Mouse (Mus musculus): ENCODE measurements around the gene Naa10. TPM values are rescaled to one million over a fixed set of nuclear protein-coding genes. Genes with fewer than 3 reads are reported as not detected.

Gene Naa10
- 136 and 147 TPM in 2 replicates for polyA plus RNA-seq (2016; fragmentation: Nextera tagmentation; extraction: Ambion mirVana)

DNA sequence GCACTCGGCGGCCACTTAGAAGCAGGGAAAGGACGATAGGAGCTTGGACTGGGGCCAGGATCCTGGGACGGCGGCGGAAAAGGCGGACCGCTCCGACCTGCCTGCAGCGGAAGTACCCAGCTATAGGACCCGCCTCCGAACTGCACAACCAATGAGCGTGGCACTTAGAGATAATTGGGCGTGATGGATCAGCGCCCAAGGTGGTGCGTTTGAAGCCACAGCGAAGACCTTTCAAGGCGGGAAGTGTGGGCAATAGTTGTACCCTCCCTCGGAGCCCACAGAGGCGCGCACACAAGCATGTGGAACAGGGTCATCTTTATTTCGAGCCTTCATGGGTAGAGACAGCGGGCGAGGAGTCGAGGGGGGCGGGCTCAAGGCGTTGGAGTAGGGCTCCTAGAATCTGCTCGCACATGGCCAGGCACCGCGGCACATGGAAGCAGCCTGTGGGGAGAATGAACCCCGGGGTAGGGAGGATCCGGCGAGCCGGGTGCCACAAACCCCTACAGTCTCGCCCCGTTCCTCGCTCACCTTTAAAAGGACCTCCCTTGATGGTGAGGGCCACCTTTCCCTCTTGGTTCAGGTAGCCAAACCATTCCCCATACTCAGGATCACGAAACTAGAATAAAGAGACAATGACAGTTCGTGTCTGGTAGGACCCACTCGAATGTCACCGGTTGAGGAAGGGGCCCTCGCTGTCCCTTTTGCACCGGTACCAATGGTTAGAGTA is at the start of gene Naa10, which contains the start of gene Arhgap4:
Naa10 (minus strand) TSS at position 122 of the 727 bp plus-strand sequence.
Arhgap4 (minus strand) TSS at position 48 of the 727 bp plus-strand sequence.
- Histone ChIP-seq H3K27ac (peak within 1 kb of the TSS; percentile 77), H3K4me1 (no peaks in the 10 kb centered on the region), H3K9me3 (no peaks in the 10 kb centered on the region), H3K9ac (peak within 1 kb of the TSS; percentile 68), H3K27me3 (no peaks in the 10 kb centered on the region), H3K36me3 (peaks cover 10% of the 10 kb centered on the region; the same call in 1 of the 2 replicates), H3K4me2 (replicated peaks) (peak within 1 kb of the TSS; percentile 62), H3K4me3 (peak within 1 kb of the TSS; percentile 51)
- peak; percentile 98 for ATAC-seq (ENCODE audit: insufficient number of reproducible peaks, insufficient read depth, low FRiP score, low TSS enrichment)
- WGBS = 17% methylated on average over 43 of the region's 43 CpGs

GRCm38 (mm10) chrX:73970781-73971180 is 49.0 kb upstream of the Naa10 start:
- no peak overlapping the region for H3K4me2 ChIP-seq (replicated peaks)
- ATAC-seq (ENCODE audit: insufficient number of reproducible peaks, insufficient read depth, low FRiP score, low TSS enrichment) = no peak
- H3K4me1 ChIP-seq = no peaks in the 10 kb centered on the region

DNA sequence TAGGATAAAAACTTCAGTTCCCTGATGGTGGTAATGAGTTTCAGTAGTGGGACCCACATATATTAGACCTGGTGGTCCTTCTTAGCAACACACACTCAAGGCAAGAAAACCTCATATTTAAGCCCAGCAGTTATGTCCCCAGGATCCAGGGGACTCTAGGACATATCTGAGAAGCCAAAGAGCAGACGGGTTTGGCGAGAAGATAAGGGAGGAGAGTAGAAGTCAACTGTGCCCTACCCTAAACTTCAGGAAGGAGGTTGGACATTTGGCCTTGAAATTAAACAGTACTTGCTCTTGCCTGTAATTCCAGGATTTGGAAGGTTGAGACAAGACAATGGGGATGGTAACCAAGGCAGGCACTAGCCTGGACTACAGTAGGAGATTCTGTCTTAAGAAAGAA is 48.0 kb upstream of the Naa10 start:
- Histone ChIP-seq H3K27ac (no peak overlapping the region), H3K4me3 (no peak overlapping the region), H3K4me2 (replicated peaks) (no peak overlapping the region), H3K9me3 (no peaks in the 10 kb centered on the region), H3K27me3 (peaks cover 5% of the 10 kb centered on the region; the same call in 1 of the 2 replicates), H3K4me1 (no peaks in the 10 kb centered on the region), H3K36me3 (no peaks in the 10 kb centered on the region), H3K9ac (no peak overlapping the region)
- 97% methylated on average over 2 of the region's 2 CpGs for WGBS
- ATAC-seq (ENCODE audit: insufficient number of reproducible peaks, insufficient read depth, low FRiP score, low TSS enrichment) = no peak

More at GRCm38 (mm10) chrX:73970781-73971180, 49.0 kb upstream of the Naa10 start:
- Histone ChIP-seq H3K27ac (no peak overlapping the region), H3K9ac (no peak overlapping the region), H3K27me3 (peaks cover 3% of the 10 kb centered on the region; the same call in 1 of the 2 replicates), H3K36me3 (no peaks in the 10 kb centered on the region), H3K4me3 (no peak overlapping the region), H3K9me3 (no peaks in the 10 kb centered on the region)

- H3K9me3 ChIP-seq = no peaks in the 10 kb centered on the region
- ATAC-seq (ENCODE audit: insufficient number of reproducible peaks, insufficient read depth, low FRiP score, low TSS enrichment) = no peak
- no peak overlapping the region for H3K27ac ChIP-seq
- no peak overlapping the region for H3K9ac ChIP-seq
- H3K4me2 ChIP-seq (replicated peaks) = no peak overlapping the region
- peaks cover 5% of the 10 kb centered on the region; the same call in 1 of the 2 replicates for H3K27me3 ChIP-seq
- WGBS = 79% methylated on average over 1 of the region's 1 CpGs
- no peak overlapping the region for H3K4me3 ChIP-seq
- H3K36me3 ChIP-seq = no peaks in the 10 kb centered on the region
- peaks cover 5% of the 10 kb centered on the region; the same call in 1 of the 2 replicates for H3K4me1 ChIP-seq
Measured at GRCm38 (mm10) chrX:73969167-73969566, 47.4 kb upstream of the Naa10 start.

GRCm38 (mm10) chrX:73967177-73968075 is 45.7 kb upstream of the Naa10 start:
- Histone ChIP-seq H3K27me3 (peaks cover 5% of the 10 kb centered on the region; the same call in 1 of the 2 replicates), H3K27ac (peak overlapping the region; percentile 98), H3K4me3 (peak overlapping the region; percentile 67), H3K4me1 (peaks cover 18% of the 10 kb centered on the region; the same call in 1 of the 2 replicates), H3K36me3 (no peaks in the 10 kb centered on the region), H3K4me2 (replicated peaks) (peak overlapping the region; percentile 41), H3K9me3 (no peaks in the 10 kb centered on the region), H3K9ac (peak overlapping the region; percentile 70)
- ATAC-seq (ENCODE audit: insufficient number of reproducible peaks, insufficient read depth, low FRiP score, low TSS enrichment) = peak; percentile 85
- WGBS = 15% methylated on average over 60 of the region's 60 CpGs

DNA sequence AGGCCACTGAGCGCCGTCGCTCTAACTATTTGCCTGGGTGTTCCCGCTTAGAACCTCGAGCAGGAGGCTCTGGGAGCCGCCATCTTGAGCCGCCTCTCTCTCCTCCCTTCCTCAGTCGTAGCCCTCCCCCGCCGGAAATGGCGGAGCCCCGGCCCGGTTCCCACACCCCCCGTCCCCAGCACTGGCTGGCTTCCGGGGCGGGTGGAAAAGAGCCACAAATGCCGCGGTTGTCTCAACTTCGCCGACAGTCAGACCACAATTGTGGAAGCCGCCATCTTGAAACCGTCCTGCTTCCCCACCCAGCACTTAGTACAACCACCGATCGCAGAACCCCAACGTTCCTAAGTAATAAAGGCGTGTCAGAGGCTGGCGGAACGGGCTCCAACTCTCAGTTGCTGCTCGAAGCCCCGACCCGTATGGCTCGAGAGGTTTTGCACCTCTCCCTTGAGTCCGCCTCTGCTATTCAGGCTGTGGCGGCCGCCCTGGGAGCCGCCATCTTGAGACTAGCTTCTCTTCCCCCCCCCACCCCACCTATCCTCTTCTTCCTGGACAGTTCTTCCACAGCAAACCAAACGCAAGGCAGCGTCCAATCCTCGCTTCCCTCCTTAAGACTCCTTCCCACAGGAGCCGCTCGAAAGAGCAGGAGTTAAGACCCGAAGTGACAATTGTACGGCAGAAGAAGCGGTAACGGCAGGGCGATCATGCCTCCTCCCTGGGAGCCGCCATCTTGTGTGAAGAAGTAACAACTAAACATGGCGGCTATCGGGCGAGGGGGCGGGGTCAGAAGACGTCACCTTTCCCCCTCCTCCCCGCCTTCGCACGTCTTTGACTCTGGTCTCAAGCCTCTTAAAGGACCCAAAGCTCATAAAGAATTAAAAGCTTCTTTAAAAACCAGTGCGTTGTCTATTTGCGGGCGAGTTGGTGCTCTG is 44.8 kb upstream of the Naa10 start, which contains the start of gene Hcfc1:
Hcfc1 (minus strand) TSS at position 110 of the 929 bp plus-strand sequence.
- Histone ChIP-seq H3K4me2 (replicated peaks) (peak within 1 kb of the TSS; percentile 70), H3K27ac (peak within 1 kb of the TSS; percentile 98), H3K9me3 (no peaks in the 10 kb centered on the region), H3K4me1 (peaks cover 18% of the 10 kb centered on the region; the same call in 1 of the 2 replicates), H3K4me3 (peak within 1 kb of the TSS; percentile 67), H3K9ac (peak within 1 kb of the TSS; percentile 70), H3K36me3 (no peaks in the 10 kb centered on the region), H3K27me3 (peaks cover 5% of the 10 kb centered on the region; the same call in 1 of the 2 replicates)
- ATAC-seq (ENCODE audit: insufficient number of reproducible peaks, insufficient read depth, low FRiP score, low TSS enrichment) = peak; percentile 83
- WGBS = 24% methylated on average over 54 of the region's 58 CpGs

DNA sequence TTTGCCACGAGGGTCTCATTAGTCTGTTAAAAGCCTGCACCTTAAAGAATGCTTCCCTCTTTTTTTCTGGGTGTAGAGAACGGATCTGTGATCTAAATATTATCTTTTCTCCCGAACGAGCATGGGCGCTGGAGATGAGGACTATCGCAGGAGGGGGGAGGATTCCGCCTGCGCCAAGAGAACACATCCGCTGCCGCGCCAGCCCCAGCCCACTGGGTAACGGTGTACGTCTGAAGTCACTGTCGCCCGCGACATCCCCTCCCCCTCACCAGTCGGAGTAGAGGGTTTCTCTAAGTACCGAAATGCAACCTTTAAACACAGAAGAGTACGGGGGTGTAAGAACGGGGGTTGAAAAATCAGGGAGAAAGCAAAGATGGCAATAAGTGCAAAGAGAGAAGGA is 43.6 kb upstream of the Naa10 start:
- no peak for ATAC-seq (ENCODE audit: insufficient number of reproducible peaks, insufficient read depth, low FRiP score, low TSS enrichment)
- no peaks in the 10 kb centered on the region for H3K9me3 ChIP-seq
- peak overlapping the region; percentile 70 for H3K9ac ChIP-seq
- H3K36me3 ChIP-seq = no peaks in the 10 kb centered on the region
- 23% methylated on average over 20 of the region's 20 CpGs for WGBS
- H3K4me2 ChIP-seq (replicated peaks) = peak overlapping the region; percentile 70
- H3K27ac ChIP-seq = 0 out of 2 replicates have a peak overlapping the region, but pooled peaks have one; percentile 98
- peak overlapping the region; percentile 67 for H3K4me3 ChIP-seq
- peaks cover 18% of the 10 kb centered on the region; the same call in 1 of the 2 replicates for H3K4me1 ChIP-seq
- H3K27me3 ChIP-seq = peaks cover 5% of the 10 kb centered on the region; the same call in 1 of the 2 replicates

GRCm38 (mm10) chrX:73964363-73964762 is 42.6 kb upstream of the Naa10 start:
- Histone ChIP-seq H3K9ac (peak overlapping the region; percentile 70), H3K27ac (no peak overlapping the region), H3K4me3 (peak overlapping the region; percentile 67), H3K36me3 (0 out of 2 replicates have a peak, but pooled peaks cover 3% of the 10 kb centered on the region), H3K4me1 (peaks cover 18% of the 10 kb centered on the region; the same call in 1 of the 2 replicates), H3K9me3 (no peaks in the 10 kb centered on the region), H3K27me3 (peaks cover 5% of the 10 kb centered on the region; the same call in 1 of the 2 replicates), H3K4me2 (replicated peaks) (peak overlapping the region; percentile 70)
- 50% methylated on average over 3 of the region's 3 CpGs for WGBS
- no peak for ATAC-seq (ENCODE audit: insufficient number of reproducible peaks, insufficient read depth, low FRiP score, low TSS enrichment)

GRCm38 (mm10) chrX:73954988-73955387 is 33.2 kb upstream of the Naa10 start:
- Histone ChIP-seq H3K4me3 (no peak overlapping the region), H3K36me3 (peaks cover 81% of the 10 kb centered on the region), H3K27me3 (no peaks in the 10 kb centered on the region), H3K9ac (no peak overlapping the region), H3K4me2 (replicated peaks) (no peak overlapping the region), H3K27ac (no peak overlapping the region), H3K9me3 (no peaks in the 10 kb centered on the region), H3K4me1 (no peaks in the 10 kb centered on the region)
- ATAC-seq (ENCODE audit: insufficient number of reproducible peaks, insufficient read depth, low FRiP score, low TSS enrichment) = no peak
- 89% methylated on average over 6 of the region's 6 CpGs for WGBS

GRCm38 (mm10) chrX:73952603-73953002 is 30.9 kb upstream of the Naa10 start:
- Histone ChIP-seq H3K4me1 (no peaks in the 10 kb centered on the region), H3K27ac (no peak overlapping the region), H3K9me3 (no peaks in the 10 kb centered on the region), H3K4me3 (no peak overlapping the region), H3K36me3 (peaks cover 74% of the 10 kb centered on the region), H3K27me3 (no peaks in the 10 kb centered on the region), H3K4me2 (replicated peaks) (no peak overlapping the region), H3K9ac (no peak overlapping the region)
- no peak for ATAC-seq (ENCODE audit: insufficient number of reproducible peaks, insufficient read depth, low FRiP score, low TSS enrichment)
- WGBS = 87% methylated on average over 5 of the region's 5 CpGs
